Mouse (Mus musculus) right cerebral cortex, adult 2 months (tissue): ENCODE measurements around the gene Dhfr.

Source experiments
- DNase-seq, 2 experiments: peaks; one replicate each; pipeline ENCODE4 v3.0.0; 2021 to 2022; ENCODE audit warnings: low spot score in 2 of 2

Gene Dhfr

DNA sequence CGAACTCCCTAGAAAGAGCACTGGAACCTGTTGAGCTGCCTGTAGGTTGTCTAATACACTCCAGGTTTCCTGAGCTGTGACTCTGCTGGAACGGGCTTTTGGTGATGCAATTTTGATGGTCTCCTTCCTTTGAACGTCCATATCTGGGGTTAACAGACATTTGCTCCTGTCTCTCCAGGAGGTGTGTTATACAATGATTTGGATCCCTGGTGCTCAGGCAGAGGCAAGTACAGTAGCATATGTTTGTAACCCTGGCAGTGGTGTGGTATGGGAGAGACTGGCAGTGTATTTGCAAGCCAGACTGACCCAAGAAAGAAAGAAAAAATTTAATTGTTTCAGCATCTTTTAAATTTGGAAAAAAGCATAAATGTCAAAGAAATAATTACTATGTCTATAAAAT is 32.8 kb downstream of the Dhfr start:
- DNase-seq: no peak

DNA sequence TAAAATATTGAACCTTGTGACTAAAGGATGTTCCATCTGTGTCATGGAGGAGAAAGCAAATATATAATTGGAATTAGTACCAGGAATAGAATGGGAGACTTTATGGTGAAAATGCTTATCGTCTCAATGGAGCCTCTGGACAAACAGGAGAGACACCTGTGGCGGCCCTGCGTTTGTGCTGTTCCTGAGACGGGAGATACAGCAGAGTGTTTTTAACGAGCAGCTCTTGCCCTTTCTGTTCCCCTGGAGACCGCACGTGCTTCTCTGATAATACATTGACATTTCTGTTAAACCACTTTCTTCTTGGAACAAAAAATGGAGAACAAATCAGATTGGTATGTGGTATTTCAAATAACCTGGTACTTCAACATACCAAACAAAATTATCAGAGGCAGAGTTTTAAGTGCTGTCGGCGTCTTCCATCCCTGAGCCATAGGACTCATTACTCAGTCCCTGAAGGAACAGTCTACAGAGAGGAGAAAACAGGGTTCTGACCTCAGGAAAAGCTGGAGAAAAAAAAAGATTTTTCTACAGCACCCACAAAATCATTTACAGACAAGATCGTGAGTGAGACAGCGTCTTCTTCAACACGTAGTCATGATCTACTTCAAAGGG is 38.6 kb downstream of the Dhfr start:
- DNase-seq: no peak

DNA sequence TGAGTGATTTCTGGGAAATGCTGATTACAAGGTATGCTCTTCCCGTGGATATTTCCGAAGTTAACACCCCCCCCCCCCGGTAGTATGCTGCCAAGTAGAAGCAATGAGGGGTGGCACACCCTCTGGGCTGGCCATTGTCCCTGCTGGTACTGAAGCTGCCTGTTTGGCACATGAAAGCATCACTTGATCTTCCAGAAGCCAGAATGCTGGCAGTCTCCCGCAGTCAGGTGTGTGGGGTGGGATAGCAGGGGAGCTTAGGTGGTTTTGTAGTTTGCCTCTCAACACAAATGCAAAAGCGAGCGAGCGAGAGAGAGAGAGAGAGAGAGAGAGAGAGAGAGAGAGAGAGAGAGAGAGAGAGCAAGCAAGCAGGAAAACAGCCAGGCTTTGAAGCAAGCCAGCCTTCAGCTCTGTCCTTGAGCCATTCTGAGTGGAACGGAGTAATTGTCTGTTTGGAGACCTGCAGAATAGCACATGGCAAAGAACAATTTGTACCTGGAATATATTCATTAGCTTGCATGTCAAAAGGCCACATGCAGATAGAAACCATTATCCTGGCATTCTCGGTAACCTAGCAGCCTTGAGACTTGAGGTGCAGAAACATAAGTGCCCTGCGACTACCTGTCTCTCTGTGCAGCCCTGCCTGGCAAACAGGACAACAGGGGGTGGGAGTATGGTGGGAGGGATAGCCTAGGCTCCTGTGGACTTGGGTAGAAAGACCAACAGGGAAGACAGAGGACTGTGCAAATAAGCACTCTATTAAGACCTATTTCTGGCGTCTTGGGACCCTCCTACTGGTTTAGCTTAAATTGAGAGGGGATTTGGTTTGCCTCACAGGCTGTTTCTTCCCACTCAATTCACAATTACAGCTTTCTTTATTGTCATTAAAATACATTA is 44.2 kb downstream of the Dhfr start:
- no peak for DNase-seq

DNA sequence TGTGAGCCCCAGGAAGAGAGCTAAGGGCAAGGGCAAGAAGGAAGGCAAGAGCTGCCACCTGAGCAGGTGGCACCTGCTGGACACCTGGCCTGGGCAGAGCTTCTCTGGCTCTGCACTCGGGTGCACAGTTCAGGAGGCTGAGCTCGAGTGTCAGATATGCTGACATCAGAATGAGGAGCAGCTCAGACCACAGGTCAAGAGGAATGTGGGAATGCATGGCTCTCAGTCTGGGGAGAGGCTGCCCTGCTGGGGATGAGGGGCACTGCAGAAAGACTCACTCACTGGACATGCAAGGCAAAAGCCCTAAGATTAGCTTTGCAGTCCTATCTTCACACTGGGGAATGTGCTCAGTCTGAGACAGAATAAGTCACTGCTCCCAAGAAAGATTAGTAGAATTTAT is 47.5 kb downstream of the Dhfr start:
- no peak for DNase-seq

DNA sequence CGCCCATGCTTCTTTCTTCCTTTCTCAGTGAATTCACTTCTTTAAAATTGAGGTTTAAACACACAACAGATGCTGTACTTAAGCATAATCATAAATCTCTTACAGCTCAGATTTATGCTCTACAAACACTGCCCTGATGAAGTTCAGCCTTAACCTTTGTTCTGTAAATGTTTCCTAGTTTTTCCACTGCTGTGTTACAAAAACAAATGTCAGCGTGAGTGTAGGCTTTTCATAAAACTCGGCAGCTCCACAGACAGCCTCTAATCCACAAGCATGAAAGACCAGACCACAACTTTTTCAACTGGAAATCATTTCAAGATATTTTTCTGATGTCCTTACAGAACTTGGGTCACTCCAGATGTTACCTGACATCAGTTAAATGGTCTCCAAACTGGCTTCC is 49.0 kb downstream of the Dhfr start:
- DNase-seq: no peak

DNA sequence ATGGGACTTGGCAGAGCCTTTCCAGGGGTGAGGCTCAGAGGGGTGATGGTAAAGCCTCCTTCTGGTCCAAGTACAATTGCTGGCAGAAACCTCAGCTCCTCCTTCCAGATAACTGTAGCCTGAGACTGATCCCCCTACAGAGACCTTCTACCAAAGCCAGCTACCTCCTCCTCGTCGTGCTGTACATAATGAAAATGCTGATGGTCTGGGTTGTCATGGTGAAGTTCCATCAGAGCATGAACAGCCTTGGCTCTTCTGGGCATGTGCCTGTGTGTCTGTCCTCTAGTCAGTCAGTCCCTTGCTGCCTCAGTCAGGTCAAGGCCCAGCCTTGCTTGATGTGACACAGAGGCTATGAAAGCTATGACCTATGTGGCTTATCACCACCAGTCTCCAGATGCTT is 56.0 kb downstream of the Dhfr start:
- no peak for DNase-seq

DNA sequence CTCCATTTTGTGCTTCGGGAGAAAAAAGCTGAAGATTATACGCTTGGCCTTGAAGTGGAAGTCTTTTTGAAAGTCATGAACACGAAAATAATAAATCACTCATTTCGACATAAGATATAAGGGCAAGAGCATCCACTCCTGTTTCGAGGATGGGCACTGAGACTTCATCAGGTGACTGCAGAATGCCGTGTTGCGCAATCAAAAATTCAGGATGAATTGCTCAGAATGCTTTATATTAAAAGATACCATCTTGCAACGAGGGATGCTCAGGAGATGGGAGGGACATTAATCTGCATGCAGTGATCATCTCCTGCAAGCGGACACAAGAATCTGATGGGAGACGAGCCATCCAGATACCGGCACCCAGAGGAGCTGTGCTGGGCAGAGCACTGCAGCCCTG is 65.1 kb downstream of the Dhfr start:
- no peak for DNase-seq

DNA sequence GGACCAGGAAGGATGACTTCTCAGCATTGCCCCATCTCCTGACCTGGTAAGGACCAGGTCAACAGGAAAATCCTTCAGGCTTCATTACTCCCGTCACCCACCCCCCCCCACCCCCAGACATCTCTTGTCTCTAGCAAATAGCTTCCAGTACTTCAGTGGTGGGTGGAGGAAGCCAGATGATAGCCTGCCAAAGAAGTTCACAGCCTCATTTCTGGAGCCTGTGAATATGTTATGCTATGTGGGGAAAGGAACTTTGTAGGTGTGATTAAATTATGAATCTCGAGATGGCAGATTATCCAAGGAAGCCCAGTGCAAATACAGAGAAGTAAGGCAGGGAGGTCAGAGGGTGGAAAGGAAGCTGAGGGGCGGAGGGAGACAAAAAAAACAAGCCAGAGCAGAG is 69.2 kb downstream of the Dhfr start:
- peak in 1 of 2 experiments; percentile 16 for DNase-seq

DNA sequence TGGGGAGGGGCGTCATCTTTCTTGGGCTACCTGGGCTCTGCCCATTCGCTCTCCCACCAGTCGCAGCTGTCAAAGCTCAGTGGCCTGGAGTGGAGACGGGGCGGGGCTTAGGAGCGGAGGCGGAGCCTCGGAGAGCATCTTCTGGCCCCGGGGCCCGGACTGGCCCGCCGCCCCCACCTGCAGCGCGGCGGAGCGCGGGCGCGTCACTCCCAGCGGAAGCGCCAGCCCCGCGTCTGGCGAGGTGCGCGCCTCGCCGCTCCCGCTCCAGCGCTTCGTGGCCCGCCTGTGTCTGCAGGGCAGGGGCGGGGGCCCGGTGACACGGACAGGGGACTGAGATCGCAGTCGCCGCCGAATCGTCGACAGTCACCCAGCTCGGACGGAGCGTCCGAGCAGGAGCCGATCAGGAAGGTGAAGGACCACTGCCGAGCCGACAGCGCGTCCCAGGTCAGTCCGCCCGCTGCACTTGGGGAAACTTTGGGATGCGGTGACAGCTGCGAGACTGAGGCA is 71.3 kb downstream of the Dhfr start, which contains the start of gene Ankrd34b:
Gene Ankrd34b, plus strand, starts transcription at position 139 of the 507 bp plus-strand sequence.
- DNase-seq: peak; percentile 44 to 60

DNA sequence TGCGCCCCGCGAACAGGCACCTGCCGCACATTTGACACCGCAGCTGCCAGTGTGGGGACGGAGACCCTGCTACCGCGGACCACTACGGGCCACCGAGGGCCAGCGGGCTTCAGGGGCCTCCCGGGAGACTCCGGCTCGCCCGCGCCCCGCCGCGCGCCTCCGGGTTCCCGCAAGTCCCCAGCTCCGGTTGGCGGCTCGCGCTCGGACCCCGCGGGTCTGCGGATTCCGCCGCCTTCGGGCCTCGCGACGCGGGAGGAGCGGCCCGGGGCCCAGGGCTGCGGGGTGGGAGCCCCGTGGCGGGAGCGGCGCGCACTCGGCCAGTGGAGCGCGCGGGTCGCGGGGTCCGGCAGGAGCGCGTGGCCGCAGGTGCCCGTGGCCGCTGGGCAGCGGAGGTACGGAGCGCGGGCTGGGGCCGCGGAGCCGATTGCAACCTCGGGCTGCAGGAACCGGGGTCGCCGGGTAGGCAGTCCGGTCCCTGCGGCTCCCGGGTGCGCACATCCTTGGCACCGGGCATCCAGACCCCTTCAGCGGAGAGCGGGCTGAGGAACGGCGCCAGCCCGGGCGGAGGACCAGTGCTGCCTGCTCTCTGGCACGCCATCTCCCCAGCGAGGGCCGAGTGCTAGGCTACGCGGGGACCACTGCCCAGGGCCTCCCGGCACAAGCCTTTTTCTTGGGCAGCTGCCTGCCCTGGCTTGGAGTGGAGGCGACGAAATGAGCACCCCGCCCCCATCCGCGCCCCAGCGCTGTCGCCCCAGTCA is 71.9 kb downstream of the Dhfr start:
- DNase-seq: peak; percentile 20 to 34

DNA sequence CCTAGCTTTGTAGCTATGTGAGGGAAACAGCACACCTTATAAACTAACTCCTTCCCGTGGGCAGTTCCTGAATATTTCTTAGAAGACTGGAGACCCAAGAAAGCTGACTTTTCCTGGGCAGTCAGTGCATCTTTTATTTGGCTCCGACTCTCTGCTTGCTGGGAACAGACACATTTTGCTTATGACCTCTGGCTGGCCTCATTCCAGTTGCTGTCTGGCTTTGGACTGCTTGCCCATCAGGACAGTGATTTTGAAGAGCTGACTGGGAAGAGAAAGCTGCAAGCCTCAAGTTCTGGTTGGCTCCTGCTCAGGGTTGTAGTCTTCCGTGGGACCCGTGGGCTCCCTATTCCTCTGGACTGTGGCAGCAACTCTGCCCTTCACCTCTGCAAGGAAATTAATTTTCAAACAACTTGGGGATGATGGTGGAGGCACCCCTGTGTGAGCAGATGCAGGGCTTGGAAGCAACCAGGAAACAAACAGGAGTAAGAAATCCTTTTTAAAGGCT is 72.9 kb downstream of the Dhfr start:
- DNase-seq: no peak
